Mouse (Mus musculus) gastrocnemius, postnatal 36 days (tissue): ENCODE measurements at regions not wholly inside any gene's neighbourhood (a gene's known extent, or its start where the extent isn't known, plus 50 kb on each side); places are given as distances from the start of the nearest gene placed in this dataset.

Experiments
- DNase-seq, 2 experiments: peaks; one replicate each; pipeline ENCODE4 v3.0.0; 2022
- intact Hi-C: fragments of 180-260 bp; cut with DNase I; formaldehyde crosslinking; loops from one replicate; pipeline ENCODE4 v1.15.1; 2025

GRCm38 (mm10) chr6:98626435-98626834, 283.9 kb upstream of the Gm765 start:
- intact Hi-C loops: no loop called here
- DNase-seq: no peak

DNA sequence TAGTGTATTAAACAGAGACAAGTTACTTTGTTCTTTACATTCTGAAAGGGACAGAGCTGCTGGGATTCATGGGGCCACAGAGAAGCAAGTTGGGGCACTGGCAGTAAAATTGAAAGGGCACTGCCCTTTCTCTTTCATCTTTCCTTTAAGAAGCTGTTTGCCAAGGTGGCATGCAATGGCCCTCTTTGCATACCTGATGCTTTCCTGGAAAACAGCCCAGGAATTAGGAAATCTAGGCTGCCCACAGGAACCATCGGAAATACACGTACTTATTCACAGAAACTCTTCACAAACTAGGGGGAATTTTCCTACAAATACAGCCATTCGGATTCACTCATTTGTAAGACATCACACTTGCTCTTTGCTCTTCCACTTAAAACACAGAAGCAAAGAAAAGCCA, 278.3 kb upstream of the Gm765 start:
- DNase-seq: no peak
- intact Hi-C loops: no loop called here

DNA sequence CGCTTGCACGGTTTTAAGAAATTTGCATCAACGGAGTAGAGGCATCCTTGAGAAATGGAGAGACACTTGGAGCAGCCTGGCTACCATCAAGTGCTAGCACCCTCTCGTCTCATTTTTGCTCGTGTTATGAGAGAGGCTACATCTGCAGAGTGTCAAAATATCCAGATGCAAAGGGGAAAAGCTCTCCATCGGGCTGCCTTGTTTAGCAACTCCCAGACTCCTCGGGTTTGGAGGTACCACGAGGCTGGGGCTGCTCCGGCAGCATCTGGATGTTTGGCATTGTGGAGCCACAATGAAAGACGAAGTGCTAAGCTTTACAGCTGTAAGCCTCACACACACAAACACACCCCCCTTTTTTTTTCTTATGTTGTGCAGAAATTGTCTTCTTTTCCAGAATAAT, 270.5 kb upstream of the Gm765 start:
- intact Hi-C loops: no loop called here
- DNase-seq: no peak

GRCm38 (mm10) chr6:98609133-98609532, 266.6 kb upstream of the Gm765 start:
- DNase-seq: no peak
- intact Hi-C loops: no loop called here

- intact Hi-C loops: no loop called here
Observed at GRCm38 (mm10) chr6:98606680-98607079, 264.1 kb upstream of the Gm765 start.

GRCm38 (mm10) chr6:98597612-98598011, 255.1 kb upstream of the Gm765 start:
- DNase-seq: no peak
- intact Hi-C loops: no loop called here

More at GRCm38 (mm10) chr6:98606680-98607079, 264.1 kb upstream of the Gm765 start:
- DNase-seq: no peak

DNA sequence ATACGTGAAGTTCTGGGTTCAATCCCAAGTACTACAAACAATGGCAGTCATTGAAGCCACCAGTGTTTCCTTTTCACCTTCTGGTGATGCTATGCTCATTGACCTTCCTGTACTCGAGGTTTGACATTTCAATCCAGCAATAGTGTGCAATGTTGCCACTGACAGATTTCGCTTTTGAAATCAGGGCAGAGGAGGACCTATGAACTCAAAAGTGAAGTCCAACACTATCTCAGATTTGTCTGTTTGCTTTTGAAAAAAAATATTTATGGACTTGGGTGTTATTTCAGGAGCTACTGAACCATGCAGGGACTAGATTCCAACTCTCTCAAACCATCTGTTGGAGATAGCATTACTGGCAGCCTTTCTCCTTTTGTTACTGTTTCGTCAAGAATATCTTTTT, 248.4 kb upstream of the Gm765 start:
- intact Hi-C loops: no loop called here

DNA sequence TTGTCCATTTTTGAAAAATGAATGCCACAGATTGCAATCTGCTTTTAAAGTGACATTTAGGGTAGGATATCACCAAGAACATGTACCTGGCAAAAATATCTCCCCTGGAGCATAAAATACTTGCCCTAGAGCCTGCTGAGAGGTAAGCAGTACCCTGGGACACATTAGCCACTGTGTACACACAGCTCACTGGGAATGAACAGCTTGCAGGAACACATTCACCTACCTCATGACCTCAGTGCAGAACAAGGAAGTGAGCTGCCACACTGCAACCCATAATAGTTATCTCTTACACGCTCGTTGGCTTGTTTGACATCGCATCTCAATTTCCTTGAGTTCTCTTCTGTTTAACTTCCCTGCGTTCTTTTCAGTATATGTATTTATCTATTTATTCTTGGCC, 246.4 kb upstream of the Gm765 start:
- intact Hi-C loops: no loop called here
- no peak for DNase-seq

More for the DNA sequence above, 248.4 kb upstream of the Gm765 start:
- no peak for DNase-seq

- DNase-seq: no peak
- intact Hi-C loops: no loop called here
Observed at GRCm38 (mm10) chr6:98584541-98584940, 242.0 kb upstream of the Gm765 start.

DNA sequence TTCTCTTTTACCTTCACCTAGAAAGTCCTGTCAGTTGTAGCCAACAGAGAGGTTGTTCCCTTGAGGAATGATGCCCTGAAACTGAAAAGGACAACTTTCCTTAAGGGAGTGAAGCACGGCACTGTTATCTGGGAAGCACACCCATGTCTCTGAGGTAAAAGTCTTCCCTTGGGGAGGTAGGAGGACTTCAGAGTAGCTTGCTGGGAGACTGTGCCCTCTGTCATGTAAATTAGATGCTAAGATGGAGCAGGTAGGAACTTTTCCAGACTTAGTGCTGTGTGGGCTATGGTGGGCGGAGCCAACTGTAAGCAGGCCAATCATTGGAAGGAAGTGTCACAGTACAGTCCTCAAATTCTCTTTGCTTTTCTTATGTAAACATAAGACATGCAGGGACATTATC, 240.3 kb upstream of the Gm765 start:
- no peak for DNase-seq
- intact Hi-C loops: no loop called here

- DNase-seq: no peak
- intact Hi-C loops: no loop called here
Observed at GRCm38 (mm10) chr6:98575227-98575626, 232.7 kb upstream of the Gm765 start.

DNA sequence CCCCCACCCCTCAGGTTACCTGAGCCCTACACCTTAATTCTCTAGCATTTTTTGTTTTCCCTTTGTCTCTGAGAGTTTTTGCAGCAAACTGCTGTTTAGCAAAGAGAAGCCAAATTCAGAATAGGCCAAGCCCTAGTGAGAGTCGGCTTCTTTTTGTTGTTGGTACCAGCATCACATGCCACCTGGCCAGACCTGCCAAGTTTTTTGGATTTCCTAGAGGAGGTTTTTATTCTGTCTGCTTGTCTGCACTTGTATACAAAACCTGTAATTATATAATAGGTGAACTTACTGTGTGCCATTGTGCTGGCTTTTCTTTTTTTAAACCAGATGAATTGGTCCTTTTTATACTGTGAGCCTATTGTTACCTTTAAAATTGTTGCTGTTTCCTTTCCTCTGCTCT, 213.1 kb upstream of the Gm765 start:
- no peak for DNase-seq
- intact Hi-C loops: no loop called here

- intact Hi-C loops: no loop called here
- DNase-seq: no peak
Observed at GRCm38 (mm10) chr6:98553922-98554321, 211.4 kb upstream of the Gm765 start.

DNA sequence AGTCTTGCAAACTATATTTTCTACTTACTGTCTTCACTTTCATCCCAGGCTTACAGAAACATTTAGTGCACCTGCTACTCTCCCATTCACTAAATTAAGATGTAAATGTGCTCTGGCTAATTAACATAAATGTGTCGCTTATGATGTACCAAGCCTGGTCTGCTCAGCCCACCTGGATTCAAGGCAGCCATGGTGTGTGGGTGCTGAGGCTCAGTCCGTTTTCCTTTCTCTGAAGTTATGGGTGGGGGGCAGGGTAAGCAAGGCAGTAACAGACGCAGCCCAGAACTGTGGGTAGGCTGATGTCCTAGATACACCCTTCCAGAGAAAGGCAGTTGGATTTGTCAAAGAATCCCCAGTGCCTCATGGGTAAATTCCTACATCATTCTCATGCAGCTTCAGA, 209.2 kb upstream of the Gm765 start:
- intact Hi-C loops: no loop called here
- DNase-seq: no peak

- intact Hi-C loops: no loop called here
- no peak for DNase-seq
Observed at GRCm38 (mm10) chr6:98526882-98527440, 184.4 kb upstream of the Gm765 start.

DNA sequence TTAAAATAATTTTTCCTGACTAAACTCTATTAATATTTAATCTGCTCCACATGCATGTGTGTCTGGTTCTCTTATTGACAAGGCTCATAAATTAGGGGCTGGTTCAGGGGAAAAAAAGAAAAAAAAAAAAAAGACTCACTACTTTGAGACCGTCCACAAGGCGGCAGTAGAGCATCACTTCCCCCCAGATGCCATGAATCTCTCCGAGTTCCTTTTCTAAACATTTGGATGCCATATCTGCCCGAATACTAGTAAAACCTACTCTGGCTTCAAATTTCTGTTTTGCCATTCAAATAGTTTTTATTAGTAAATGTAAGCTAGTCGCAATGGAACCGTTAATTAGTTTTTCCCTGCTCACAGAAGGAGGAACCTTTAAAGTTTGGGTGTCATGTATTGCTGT, 182.7 kb upstream of the Gm765 start:
- intact Hi-C loops: loop anchor here (1.0 kb wide), 1 partner anchor 1076 kb away; no protein-coding TSS in a partner anchor
- DNase-seq: peak in 1 of 2 experiments; percentile 17

DNA sequence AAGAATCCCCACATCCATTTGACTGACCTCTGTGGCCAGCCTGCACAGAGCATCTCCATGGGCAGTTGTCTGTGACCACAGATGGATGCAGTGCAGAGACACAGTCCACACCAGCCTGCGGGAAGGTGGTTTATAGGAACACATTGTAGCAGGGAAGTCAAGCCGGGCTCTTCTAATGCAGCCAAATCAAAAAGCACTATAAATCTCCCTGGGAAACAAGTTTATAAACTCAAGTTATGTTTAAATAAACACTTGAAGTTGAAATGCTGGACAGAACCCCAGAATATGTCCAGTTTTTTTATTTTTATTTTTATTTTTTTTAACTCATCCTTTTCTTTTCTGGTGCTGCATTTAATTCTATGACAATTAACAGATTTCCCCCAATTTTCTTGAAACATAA, 182.1 kb upstream of the Gm765 start:
- intact Hi-C loops: loop anchor here (1.0 kb wide), 1 partner anchor 1077 kb away; no protein-coding TSS in a partner anchor
- DNase-seq: no peak

DNA sequence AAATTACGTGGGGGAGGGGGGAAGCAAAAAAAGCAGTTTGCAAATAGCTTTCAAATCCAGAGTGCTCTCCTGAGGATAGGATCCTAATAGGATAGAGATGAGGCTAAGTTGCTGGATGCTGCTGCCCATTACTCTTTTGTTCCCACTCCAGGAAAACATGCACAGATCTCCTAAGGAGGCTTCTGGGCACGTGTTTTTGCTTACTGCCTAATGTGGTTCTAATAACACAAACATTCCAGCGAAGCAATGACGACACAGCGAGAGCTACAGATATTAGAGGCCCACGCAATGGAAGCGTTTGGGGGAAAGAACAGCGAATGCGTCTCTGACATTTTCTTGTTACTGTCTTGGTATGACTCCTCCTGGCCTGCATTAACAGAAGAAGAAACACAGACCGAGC, 179.0 kb upstream of the Gm765 start:
- DNase-seq: no peak
- intact Hi-C loops: no loop called here

- no peak for DNase-seq
- intact Hi-C loops: no loop called here
Observed at GRCm38 (mm10) chr6:98514826-98515225, 172.3 kb upstream of the Gm765 start.

GRCm38 (mm10) chr6:98514376-98514775, 171.8 kb upstream of the Gm765 start:
- intact Hi-C loops: no loop called here
- no peak for DNase-seq

DNA sequence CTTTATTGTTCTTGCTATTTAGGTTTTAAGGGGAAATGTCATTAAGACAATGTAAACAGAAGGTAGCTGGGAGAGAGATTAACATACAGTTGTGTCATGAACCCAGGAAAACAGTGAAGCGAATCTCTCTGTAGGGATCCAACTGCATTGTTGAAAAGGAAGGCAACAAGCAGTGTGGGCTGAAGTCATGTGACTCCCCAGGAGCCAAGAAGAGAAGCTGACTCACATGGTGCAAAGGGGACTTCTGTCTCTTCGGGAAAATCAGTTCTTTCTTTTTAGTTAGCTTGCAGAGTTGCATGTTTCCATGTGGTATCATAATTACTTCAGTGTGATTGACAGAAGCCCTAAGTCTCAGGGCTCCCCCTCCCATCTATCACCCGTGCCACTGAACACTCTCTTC, 170.7 kb upstream of the Gm765 start:
- intact Hi-C loops: no loop called here
- no peak for DNase-seq

DNA sequence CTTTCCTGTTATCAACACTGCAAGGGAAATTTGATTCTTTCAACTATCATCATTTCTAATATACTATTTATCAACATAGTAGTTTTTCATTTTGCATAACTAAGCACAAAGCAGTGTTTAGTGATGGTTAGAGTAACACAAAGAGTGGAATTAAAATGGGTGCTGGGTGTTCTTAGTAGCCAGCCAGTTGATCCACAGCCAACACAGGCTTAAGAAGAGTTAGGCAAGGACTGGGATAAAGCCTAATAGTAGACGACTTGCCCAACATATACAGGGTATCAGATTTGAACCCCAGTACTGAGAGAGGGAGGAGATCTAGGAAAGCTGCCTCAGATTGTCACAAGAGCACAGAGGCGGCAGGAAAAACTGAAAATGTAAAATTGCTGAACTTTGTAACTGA, 160.2 kb upstream of the Gm765 start:
- intact Hi-C loops: no loop called here

GRCm38 (mm10) chr6:98499721-98500120, 157.2 kb upstream of the Gm765 start:
- intact Hi-C loops: no loop called here
- DNase-seq: no peak

More for the DNA sequence above, 160.2 kb upstream of the Gm765 start:
- DNase-seq: no peak
